Mouse (Mus musculus) liver, embryonic 14.5 days (tissue): ENCODE measurements around the gene Ttc22.

Experiments
- CTCF ChIP-seq: IDR thresholded peaks from 2 replicates; pipeline ENCODE4 v1.5.1; 2016; ENCODE audit warnings: antibody characterized with exemption, low read depth, control low read depth
- EP300 ChIP-seq: IDR thresholded peaks from 2 replicates; pipeline ENCODE4 v1.6.1; 2016; ENCODE audit warnings: antibody characterized with exemption, low read depth

- TF ChIP-seq EP300 (no peak), CTCF (no peak)
Measured at GRCm38 (mm10) chr4:106581176-106581864, 40.9 kb upstream of the Ttc22 start.
